Mouse (Mus musculus) embryonic facial prominence, embryonic 15.5 days (tissue): Measurements from ENCODE around the gene Zmiz2. TPM values are rescaled to one million over a fixed set of nuclear protein-coding genes. Genes with fewer than 3 reads are reported as not detected.

Experiments
- microRNA-seq: library from miRNA; unstranded; fragments of <30 nt; microRNA quantifications from one replicate; pipeline ENCODE4, GENCODE M21; 2016; ENCODE audit warnings: borderline number of aligned reads
- polyA plus RNA-seq: library from polyadenylated mRNA; unstranded; fragments of >200 nt; fragmentation: Nextera tagmentation; extraction: Ambion mirVana; gene quantifications from 2 replicates; pipeline ENCODE4 v1.2.1, GENCODE M21; 2015

Zmiz2 gene
- polyA plus RNA-seq, 1 experiment from 2014 or later = 12.9 TPM

Small RNA genes lying within 50 kb of the gene (microRNA-seq; reads per million reads assigned to microRNA genes)
- gene Mir7651 = not detected

Other genes starting within 250 kb of the Zmiz2 start
- gene A730071L15Rik, start 189.0 kb upstream of the Zmiz2 start, polyA plus RNA-seq = 0.43 TPM in 2 replicates
- gene Nudcd3, start 188.7 kb upstream of the Zmiz2 start, polyA plus RNA-seq = 39.7 and 41.3 TPM in 2 replicates
- 0.04 and 0.14 TPM in 2 replicates for gene Npc1l1, start 158.9 kb upstream of the Zmiz2 start, polyA plus RNA-seq
- gene Ddx56, start 121.3 kb upstream of the Zmiz2 start, polyA plus RNA-seq = 85.9 and 86.9 TPM in 2 replicates
- gene Tmed4, start 114.2 kb upstream of the Zmiz2 start, polyA plus RNA-seq = 102 and 105 TPM in 2 replicates
- 98.5 and 101 TPM in 2 replicates for gene Ogdh, start 97.4 kb upstream of the Zmiz2 start, polyA plus RNA-seq
- gene Ppia, start 26.4 kb downstream of the Zmiz2 start, polyA plus RNA-seq = 4,428 and 4,532 TPM in 2 replicates
- gene H2afv, start 55.4 kb downstream of the Zmiz2 start, polyA plus RNA-seq = 443 and 468 TPM in 2 replicates
- 28.7 and 32.1 TPM in 2 replicates for gene Purb, start 86.8 kb downstream of the Zmiz2 start, polyA plus RNA-seq
- 3.2 and 3.6 TPM in 2 replicates for gene Myo1g, start 131.9 kb downstream of the Zmiz2 start, polyA plus RNA-seq
- gene Ccm2, start 157.8 kb downstream of the Zmiz2 start, polyA plus RNA-seq = 88.9 and 93.0 TPM in 2 replicates
- gene Nacad, start 217.0 kb downstream of the Zmiz2 start, polyA plus RNA-seq = 2.2 and 3.5 TPM in 2 replicates
- gene Tbrg4, start 237.0 kb downstream of the Zmiz2 start, polyA plus RNA-seq = 36.0 and 40.4 TPM in 2 replicates
- gene Wap, start 249.6 kb downstream of the Zmiz2 start, polyA plus RNA-seq = not detected in 2 replicates